Mouse (Mus musculus) cerebellum, postnatal 10 days (tissue): ENCODE results near the gene Wipf2.
"Not testable (repeated sequence)": the region's sequence is repeated elsewhere in the genome, so short reads cannot be mapped to it uniquely, and the experiment has no call there.

Experiments
- DNase-seq, 2 experiments: peaks; one replicate each; pipeline ENCODE4 v3.0.0; 2021; ENCODE audit warnings: mixed read lengths in 2 of 2

Wipf2 gene

DNA sequence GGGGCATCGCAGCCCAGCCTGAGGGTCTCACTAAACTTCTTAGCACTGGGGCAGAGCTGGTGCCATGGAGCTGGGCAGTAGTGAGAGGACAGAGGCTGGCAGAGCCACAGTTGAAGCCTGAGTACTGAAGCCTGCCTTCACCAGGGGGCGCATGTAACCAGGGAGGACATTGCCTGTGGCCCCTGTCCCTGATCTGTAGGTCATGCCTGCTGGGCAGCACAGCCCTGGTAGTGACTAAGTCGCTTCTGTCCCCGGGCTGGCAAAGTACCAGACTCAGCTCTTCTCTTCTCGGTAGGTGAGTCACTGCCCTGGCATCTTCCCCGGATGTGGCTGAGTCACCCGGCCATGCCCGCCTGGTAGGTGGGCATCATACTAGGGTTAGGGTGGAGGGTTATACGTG is 69.7 kb downstream of the Wipf2 start:
- peak; percentile 80 to 81 for DNase-seq

DNA sequence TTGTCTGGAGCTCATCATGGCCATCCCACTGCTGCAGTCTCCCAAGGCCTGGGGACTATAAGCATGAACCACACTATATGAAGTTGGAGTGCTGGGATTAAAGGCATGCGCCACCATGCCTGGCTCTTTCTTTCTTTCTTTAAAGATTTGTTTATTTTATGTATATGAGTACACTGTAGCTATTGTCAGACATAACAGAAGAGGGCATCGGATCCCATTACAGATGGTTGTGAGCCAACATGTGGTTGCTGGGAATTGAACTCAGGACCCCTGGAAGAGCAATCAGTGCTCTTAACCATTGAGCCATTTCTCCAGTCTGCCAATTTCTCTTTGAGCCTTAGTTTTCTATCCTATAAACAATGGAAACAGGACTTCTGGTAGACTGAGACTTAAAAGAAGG is 70.4 kb downstream of the Wipf2 start:
- not testable (repeated sequence) for DNase-seq

- DNase-seq, result no peak
Observed at GRCm38 (mm10) chr11:98934367-98934766, 70.9 kb downstream of the Wipf2 start.

DNA sequence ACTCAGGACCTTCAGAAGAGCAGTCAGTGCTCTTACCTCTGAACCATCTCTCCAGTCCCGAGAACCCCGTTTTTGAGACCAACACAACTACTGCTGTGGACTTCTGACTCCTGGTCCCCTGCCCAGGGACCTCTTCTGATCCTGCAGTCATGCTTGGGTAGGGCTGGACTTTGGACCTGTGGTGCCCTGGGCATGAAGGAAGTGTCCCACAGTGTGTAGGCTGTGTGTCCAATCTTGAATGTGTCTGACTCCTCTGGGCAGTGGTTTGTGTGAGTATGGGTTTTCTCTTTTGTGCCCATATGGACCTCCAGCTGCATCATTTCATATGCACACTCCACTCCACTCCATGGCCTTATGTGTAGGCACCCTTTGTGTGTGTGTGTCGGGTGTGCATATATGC is 71.7 kb downstream of the Wipf2 start:
- no peak for DNase-seq

DNA sequence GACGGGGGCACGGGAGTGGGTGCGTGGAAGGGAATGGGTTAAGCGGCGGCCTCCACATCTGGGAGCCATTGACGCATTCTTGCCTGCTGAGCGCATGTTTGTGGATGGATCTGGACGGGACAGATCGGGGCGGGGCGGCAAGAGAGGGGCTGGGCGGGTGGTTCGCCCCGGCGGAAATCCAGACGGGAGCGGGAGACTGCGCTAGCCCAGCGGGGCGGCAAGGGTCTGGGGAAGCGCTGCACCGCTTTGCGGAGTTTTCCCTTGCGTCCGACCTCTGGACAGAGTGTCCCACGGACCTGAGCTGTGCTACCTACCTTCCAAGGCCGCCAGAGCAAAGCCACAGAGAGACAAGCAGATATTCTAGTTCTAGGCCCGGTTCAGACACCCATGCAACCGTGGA is 72.7 kb downstream of the Wipf2 start:
- peak; percentile 36 to 44 for DNase-seq

- DNase-seq, result peak; percentile 13 to 29
Observed at GRCm38 (mm10) chr11:98936606-98937409, 73.4 kb downstream of the Wipf2 start.

- DNase-seq, result peak; percentile 82 to 86
Observed at GRCm38 (mm10) chr11:98937410-98937913, 74.0 kb downstream of the Wipf2 start.

DNA sequence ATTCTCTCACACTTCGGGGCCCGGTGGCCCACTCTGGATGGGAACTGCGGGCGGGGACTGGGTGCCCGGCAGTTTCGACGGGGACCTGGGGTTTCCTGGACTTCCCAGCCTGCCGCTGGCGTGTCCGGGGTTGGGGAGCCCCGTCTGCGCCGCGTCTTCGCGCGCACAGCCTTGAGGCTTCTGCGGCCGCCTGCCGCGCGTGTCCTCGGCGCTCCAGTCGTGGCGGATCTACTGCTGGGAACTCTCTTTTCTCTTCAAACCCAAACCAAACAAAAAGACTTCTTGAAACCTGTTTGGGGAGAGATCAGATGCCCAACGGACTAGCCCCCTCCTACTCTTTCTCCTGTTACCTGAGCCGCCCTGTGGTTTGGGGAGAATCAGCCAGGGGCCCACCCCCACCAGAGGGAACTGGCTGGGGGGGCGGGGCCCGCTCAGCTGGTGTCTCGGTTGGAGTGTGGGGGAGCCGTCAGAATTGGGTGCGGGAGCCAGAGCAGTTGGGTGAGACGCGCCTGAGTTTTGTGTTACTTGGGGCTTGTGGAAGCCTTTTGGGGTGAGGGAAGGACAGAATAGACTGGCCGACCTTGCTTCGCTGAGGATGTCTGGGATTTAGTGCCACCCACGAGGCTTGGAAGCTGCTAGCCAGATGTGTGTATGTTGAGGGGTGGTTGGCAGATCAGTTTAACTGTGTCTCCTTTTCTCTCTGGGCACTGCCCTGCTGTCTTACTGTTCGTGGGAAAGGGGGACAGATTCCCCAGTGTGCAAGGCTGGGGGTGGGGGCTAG is 74.7 kb downstream of the Wipf2 start:
- DNase-seq, result peak in 1 of 2 experiments; percentile 20

DNA sequence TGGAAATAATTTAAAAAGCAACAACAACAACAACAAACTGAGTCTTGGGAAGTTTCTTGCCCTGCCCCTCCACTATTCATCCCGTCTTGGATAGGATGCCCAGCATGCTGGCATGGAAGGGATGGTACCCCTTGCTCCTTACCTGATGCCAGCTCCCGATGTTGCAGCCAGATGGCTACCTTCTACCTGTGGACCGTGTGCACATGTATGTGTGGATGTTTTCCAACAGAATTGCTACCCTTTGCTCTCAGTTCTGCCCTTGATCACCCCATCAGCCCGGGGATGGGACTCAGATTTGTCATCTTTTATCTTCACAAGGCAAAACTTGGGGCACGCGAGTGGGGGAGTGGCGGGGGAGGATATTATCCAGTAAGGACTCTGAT is 75.3 kb downstream of the Wipf2 start:
- DNase-seq, result peak; percentile 51 to 58

DNA sequence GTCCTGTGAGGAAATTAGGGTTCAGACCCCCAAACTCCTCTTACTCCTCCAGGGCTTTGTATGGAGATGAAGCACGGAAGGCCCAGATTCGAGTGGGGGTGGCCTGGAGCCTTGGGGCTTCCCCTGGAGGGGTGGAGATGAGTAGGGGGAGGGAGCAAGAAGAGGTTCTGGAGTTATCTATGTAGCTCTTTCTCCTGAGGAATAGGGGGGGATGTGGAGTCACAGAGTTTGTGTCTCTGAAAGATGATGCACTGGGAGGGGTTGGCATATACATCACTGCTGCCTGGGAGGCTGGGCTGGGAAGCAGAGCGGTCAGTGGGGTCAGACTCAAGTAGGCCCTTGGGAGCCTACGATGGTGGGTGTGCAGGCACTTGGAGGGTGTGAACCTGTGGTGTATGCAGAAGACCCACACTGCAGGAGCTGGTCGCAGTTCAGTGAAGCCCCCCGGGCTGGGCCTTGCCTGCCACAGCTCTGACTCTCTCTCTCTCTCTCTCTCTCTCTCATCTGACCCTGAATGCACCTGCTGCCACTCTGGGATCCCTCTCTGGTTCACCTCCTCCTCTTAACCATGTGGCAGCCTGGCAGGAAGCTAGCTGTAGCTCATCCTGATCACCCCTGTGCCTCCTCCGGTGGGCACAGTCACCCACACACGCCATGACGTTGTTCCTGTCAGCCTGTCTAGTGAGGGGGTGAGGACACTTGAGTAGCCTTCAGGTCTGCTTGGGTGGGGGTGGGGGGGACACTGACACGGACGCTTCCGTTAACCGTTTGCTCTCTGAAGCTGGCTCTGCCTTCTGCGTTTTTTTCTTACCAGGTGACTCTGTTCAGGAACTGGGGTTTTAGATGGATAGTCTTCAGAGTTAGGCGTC is 75.9 kb downstream of the Wipf2 start:
- peak; percentile 28 to 32 for DNase-seq

GRCm38 (mm10) chr11:98939953-98940641 is 76.7 kb downstream of the Wipf2 start:
- DNase-seq, result peak; percentile 35 to 37

- DNase-seq, result peak; percentile 69
Observed at GRCm38 (mm10) chr11:98940776-98941175, 77.3 kb downstream of the Wipf2 start.

GRCm38 (mm10) chr11:98941341-98941825 is 77.9 kb downstream of the Wipf2 start:
- peak; percentile 91 to 92 for DNase-seq

GRCm38 (mm10) chr11:98941826-98942550 is 78.5 kb downstream of the Wipf2 start:
- DNase-seq, result peak; percentile 49 to 63

GRCm38 (mm10) chr11:98942555-98942922 is 79.1 kb downstream of the Wipf2 start:
- DNase-seq, result peak in 1 of 2 experiments; percentile 11

DNA sequence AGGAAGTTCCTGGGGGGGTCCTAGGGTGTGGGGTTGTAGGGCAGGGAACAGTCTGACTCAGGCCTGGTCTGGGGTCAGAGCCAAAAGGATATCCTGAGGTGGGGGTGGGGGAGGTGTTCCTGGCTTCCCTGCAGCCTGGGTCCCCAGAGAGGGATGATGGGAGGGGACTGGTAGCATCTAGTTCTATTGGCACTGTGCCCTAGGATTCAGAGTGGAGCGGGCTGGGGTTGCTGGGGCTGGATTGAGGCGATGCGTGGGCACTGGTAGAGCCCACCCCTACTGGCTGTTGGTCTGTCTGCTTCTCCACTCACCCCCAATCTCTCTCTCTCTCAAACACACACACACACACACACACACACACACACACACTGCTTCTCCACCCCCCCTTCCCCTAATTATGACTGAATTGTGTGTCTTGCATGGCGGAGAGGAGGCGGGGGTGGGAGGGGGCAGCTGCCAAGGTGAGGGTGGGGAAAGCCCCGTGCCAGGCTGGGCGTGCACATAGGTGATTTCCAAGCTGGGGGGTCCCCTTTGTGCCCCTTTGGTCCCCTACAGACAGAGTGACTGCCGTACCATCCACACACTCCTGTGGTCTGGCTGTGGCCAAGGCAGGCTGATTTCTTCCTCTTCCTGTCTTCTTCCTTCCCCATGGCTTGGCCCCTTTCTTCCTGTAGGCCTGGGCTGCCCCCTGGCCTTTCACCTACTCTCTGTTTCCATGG is 79.6 kb downstream of the Wipf2 start:
- peak; percentile 7 to 53 for DNase-seq

- DNase-seq, result peak in 1 of 2 experiments; percentile 38
Observed at GRCm38 (mm10) chr11:98943741-98944461, 80.5 kb downstream of the Wipf2 start.

DNA sequence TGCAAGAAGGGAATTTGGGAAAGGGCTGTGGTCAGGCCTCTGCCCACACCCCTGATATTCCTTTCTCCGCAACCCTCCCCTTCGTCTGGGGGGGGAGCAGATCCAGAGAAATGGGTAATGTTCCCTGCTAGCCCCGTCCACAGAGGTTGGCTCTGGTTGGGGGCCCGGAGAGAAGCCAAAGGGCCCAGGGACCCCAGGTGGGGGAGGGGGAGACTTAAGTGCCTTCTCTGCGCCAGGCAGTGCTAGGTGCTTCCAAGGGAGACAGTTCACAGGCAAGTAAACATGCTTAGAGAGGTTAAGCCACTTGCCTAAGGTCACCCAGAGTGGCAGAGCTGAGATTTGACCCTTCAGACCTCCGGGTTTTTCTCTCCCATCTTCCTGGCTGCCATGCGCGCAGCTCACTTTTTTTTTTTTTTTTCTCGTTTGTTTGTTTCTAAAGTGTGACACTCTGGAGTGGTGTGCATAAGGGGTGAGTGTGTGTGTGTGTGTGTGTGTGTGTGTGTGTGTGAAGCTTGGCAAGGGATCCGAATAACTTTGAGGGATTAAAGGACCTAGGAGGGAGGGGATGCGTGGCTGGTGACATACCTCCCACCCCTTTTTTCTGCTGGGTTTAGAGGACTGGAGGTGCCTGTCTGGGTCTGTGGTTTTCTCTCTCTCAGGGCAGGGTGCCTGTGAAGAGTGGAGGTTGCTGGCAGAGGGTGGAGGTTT is 81.6 kb downstream of the Wipf2 start:
- DNase-seq, result no peak

- peak in 1 of 2 experiments; percentile 27 for DNase-seq
Observed at GRCm38 (mm10) chr11:98945605-98945977, 82.2 kb downstream of the Wipf2 start.
